Mouse (Mus musculus): ENCODE results near the gene Helz2. TPM values are rescaled to one million over a fixed set of nuclear protein-coding genes. Genes with fewer than 3 reads are reported as not detected.

The Helz2 gene
- total RNA-seq, 2 experiments from 2014 or later: 1.8 to 2.1 TPM

- no peak for DNase-seq (ENCODE audit: extremely low spot score in 1 of 2, low spot score in 1 of 2)
Observed at GRCm38 (mm10) chr2:181238861-181239260, 3.0 kb downstream of the Helz2 start.

- no peak for DNase-seq (ENCODE audit: extremely low spot score in 1 of 2, low spot score in 1 of 2)
Observed at GRCm38 (mm10) chr2:181238091-181238610, 3.7 kb downstream of the Helz2 start.

GRCm38 (mm10) chr2:181237251-181238014, 4.4 kb downstream of the Helz2 start:
- DNase-seq (ENCODE audit: extremely low spot score in 1 of 2, low spot score in 1 of 2): no peak

GRCm38 (mm10) chr2:181235681-181236566, 5.9 kb downstream of the Helz2 start:
- no peak for DNase-seq (ENCODE audit: extremely low spot score in 1 of 2, low spot score in 1 of 2)

GRCm38 (mm10) chr2:181234680-181235079, 7.1 kb downstream of the Helz2 start:
- DNase-seq (ENCODE audit: extremely low spot score in 1 of 2, low spot score in 1 of 2): no peak

- no peak for DNase-seq (ENCODE audit: extremely low spot score in 1 of 2, low spot score in 1 of 2)
Observed at GRCm38 (mm10) chr2:181233443-181233842, 8.4 kb downstream of the Helz2 start.

GRCm38 (mm10) chr2:181231171-181231570, 10.7 kb downstream of the Helz2 start:
- DNase-seq (ENCODE audit: extremely low spot score in 1 of 2, low spot score in 1 of 2): no peak

- no peak for DNase-seq (ENCODE audit: extremely low spot score in 1 of 2, low spot score in 1 of 2)
Observed at GRCm38 (mm10) chr2:181228335-181228734, 13.5 kb downstream of the Helz2 start.

- DNase-seq (ENCODE audit: extremely low spot score in 1 of 2, low spot score in 1 of 2): no peak
Observed at GRCm38 (mm10) chr2:181227122-181227521, 14.7 kb downstream of the Helz2 start.

- no peak for DNase-seq (ENCODE audit: extremely low spot score in 1 of 2, low spot score in 1 of 2)
Observed at GRCm38 (mm10) chr2:181224994-181225393, 16.8 kb downstream of the Helz2 start.

GRCm38 (mm10) chr2:181220361-181220760, 21.5 kb downstream of the Helz2 start:
- no peak for DNase-seq (ENCODE audit: extremely low spot score in 1 of 2, low spot score in 1 of 2)

GRCm38 (mm10) chr2:181219538-181220216, 22.1 kb downstream of the Helz2 start, which contains the start of gene Fndc11:
Gene Fndc11 (plus strand): TSS chr2:181220013.
- DNase-seq (ENCODE audit: extremely low spot score in 1 of 2, low spot score in 1 of 2): peak; percentile 37 to 42

- no peak for DNase-seq (ENCODE audit: extremely low spot score in 1 of 2, low spot score in 1 of 2)
Observed at GRCm38 (mm10) chr2:181218881-181219485, 22.8 kb downstream of the Helz2 start.

GRCm38 (mm10) chr2:181216037-181216436, 25.8 kb downstream of the Helz2 start:
- no peak for DNase-seq (ENCODE audit: extremely low spot score in 1 of 2, low spot score in 1 of 2)

GRCm38 (mm10) chr2:181213021-181213445, 28.8 kb downstream of the Helz2 start, which contains the start of gene Srms:
Gene Srms (minus strand): TSS chr2:181213185.
- no peak for DNase-seq (ENCODE audit: extremely low spot score in 1 of 2, low spot score in 1 of 2)

- DNase-seq (ENCODE audit: extremely low spot score in 1 of 2, low spot score in 1 of 2): no peak
Observed at GRCm38 (mm10) chr2:181212389-181213020, 29.3 kb downstream of the Helz2 start.

GRCm38 (mm10) chr2:181206118-181206517, 35.7 kb downstream of the Helz2 start:
- no peak for DNase-seq (ENCODE audit: extremely low spot score in 1 of 2, low spot score in 1 of 2)

- no peak for DNase-seq (ENCODE audit: extremely low spot score in 1 of 2, low spot score in 1 of 2)
Observed at GRCm38 (mm10) chr2:181205678-181206077, 36.1 kb downstream of the Helz2 start.

- DNase-seq (ENCODE audit: extremely low spot score in 1 of 2, low spot score in 1 of 2): no peak
Observed at GRCm38 (mm10) chr2:181202886-181203285, 38.9 kb downstream of the Helz2 start.

GRCm38 (mm10) chr2:181202422-181202821, 39.4 kb downstream of the Helz2 start, which contains the start of gene Ptk6:
Gene Ptk6 (minus strand): TSS chr2:181202789.
- DNase-seq (ENCODE audit: extremely low spot score in 1 of 2, low spot score in 1 of 2): no peak
